Mouse (Mus musculus): ENCODE measurements around the gene Nedd9. TPM values are rescaled to one million over a fixed set of nuclear protein-coding genes. Genes with fewer than 3 reads are reported as not detected.

Nedd9 gene
- total and polyA plus RNA-seq, 3 experiments, result 0.15 to 0.25 TPM; not detected in 1

GRCm38 (mm10) chr13:41355552-41355951 lies 131.6 kb downstream of the Nedd9 start:
- no peak overlapping the region for H3K27ac ChIP-seq (ENCODE audit: control insufficient read depth, low read depth, low read length)
- no peak overlapping the region for H3K4me3 ChIP-seq (ENCODE audit: control insufficient read depth in 1 of 2, insufficient read depth in 1 of 2, low read depth in 2 of 2, low read length in 2 of 2)
- no peaks in the 10 kb centered on the region for H3K4me1 ChIP-seq (ENCODE audit: control insufficient read depth in 1 of 2, insufficient read depth in 2 of 2, low read length in 2 of 2)
- H3K9ac ChIP-seq (ENCODE audit: control insufficient read depth, low read depth, low read length, poor library complexity, severe bottlenecking), result no peak overlapping the region
- no peak for TF ChIP-seq CTCF (IDR thresholded peaks at IDR 0.05 in 2 of 3, conservative IDR thresholded peaks at IDR 0.05 in 1 of 3; ENCODE audit: control insufficient read depth in 1 of 3, insufficient read depth in 1 of 3, low read depth in 2 of 3, low read length in 3 of 3, poor library complexity in 1 of 3, severe bottlenecking in 1 of 3)
- TF ChIP-seq TAL1 (IDR thresholded peaks at IDR 0.05; ENCODE audit: low read length), result no peak
- TF ChIP-seq USF1 (IDR thresholded peaks at IDR 0.05; ENCODE audit: low read depth, low read length), result peak; percentile 67
- H3K27me3 ChIP-seq (ENCODE audit: control insufficient read depth in 1 of 2, insufficient read depth in 2 of 2, low read length in 2 of 2), result no peaks in the 10 kb centered on the region
- no peak for DNase-seq (ENCODE audit: low read depth, low spot score)
- no peaks in the 10 kb centered on the region for H3K79me2 ChIP-seq (ENCODE audit: control insufficient read depth, insufficient read depth, low read length, poor library complexity)
- no peaks in the 10 kb centered on the region for H3K9me3 ChIP-seq (replicated peaks; ENCODE audit: insufficient read depth, low read length)
- peaks cover 0 to 4% of the 10 kb centered on the region in 2 experiments; a peak in 1 of 4 replicates for H3K36me3 ChIP-seq (ENCODE audit: control insufficient read depth in 1 of 2, insufficient read depth in 2 of 2, low read length in 2 of 2)

GRCm38 (mm10) chr13:41354591-41354990 lies 132.6 kb downstream of the Nedd9 start:
- no peak overlapping the region for H3K4me3 ChIP-seq (ENCODE audit: control insufficient read depth in 1 of 2, insufficient read depth in 1 of 2, low read depth in 2 of 2, low read length in 2 of 2)
- no peaks in the 10 kb centered on the region for H3K4me1 ChIP-seq (ENCODE audit: control insufficient read depth in 1 of 2, insufficient read depth in 2 of 2, low read length in 2 of 2)
- no peaks in the 10 kb centered on the region for H3K27me3 ChIP-seq (ENCODE audit: control insufficient read depth in 1 of 2, insufficient read depth in 2 of 2, low read length in 2 of 2)
- DNase-seq (ENCODE audit: low read depth, low spot score), result no peak
- no peak overlapping the region for H3K27ac ChIP-seq (ENCODE audit: control insufficient read depth, low read depth, low read length)
- no peaks in the 10 kb centered on the region for H3K79me2 ChIP-seq (ENCODE audit: control insufficient read depth, insufficient read depth, low read length, poor library complexity)
- H3K36me3 ChIP-seq (ENCODE audit: control insufficient read depth in 1 of 2, insufficient read depth in 2 of 2, low read length in 2 of 2), result 0 out of 4 replicates have a peak, but pooled peaks cover 0 to 2% of the 10 kb centered on the region in 2 experiments
- no peak overlapping the region for H3K9ac ChIP-seq (ENCODE audit: control insufficient read depth, low read depth, low read length, poor library complexity, severe bottlenecking)
- TF ChIP-seq SMC3 (IDR thresholded peaks at IDR 0.05; ENCODE audit: low read depth, low read length) (no peak), KAT2A (conservative IDR thresholded peaks at IDR 0.05; ENCODE audit: low read depth, low read length) (no peak), ZMIZ1 (IDR thresholded peaks at IDR 0.05; ENCODE audit: low read depth, low read length) (no peak), TBP (IDR thresholded peaks at IDR 0.05; ENCODE audit: low read depth, low read length) (no peak)
- H3K9me3 ChIP-seq (replicated peaks; ENCODE audit: insufficient read depth, low read length), result no peaks in the 10 kb centered on the region

- 0 out of 4 replicates have a peak, but pooled peaks cover 0 to 2% of the 10 kb centered on the region in 2 experiments for H3K36me3 ChIP-seq (ENCODE audit: control insufficient read depth in 1 of 2, insufficient read depth in 2 of 2, low read length in 2 of 2)
- no peaks in the 10 kb centered on the region for H3K27me3 ChIP-seq (ENCODE audit: control insufficient read depth in 1 of 2, insufficient read depth in 2 of 2, low read length in 2 of 2)
- no peak for TF ChIP-seq MYB (IDR thresholded peaks at IDR 0.05; ENCODE audit: low read depth, low read length)
- TF ChIP-seq CHD2 (IDR thresholded peaks at IDR 0.05; ENCODE audit: low read length), result no peak
- no peak for TF ChIP-seq POLR2AphosphoS5 (IDR thresholded peaks at IDR 0.05; ENCODE audit: borderline replicate concordance, low read depth, low read length)
- TF ChIP-seq CHD1 (IDR thresholded peaks at IDR 0.05; ENCODE audit: low read depth, low read length), result no peak
- TF ChIP-seq RAD21 (IDR thresholded peaks at IDR 0.05; ENCODE audit: low read depth, low read length), result no peak
- no peak for TF ChIP-seq TAL1 (IDR thresholded peaks at IDR 0.05; ENCODE audit: low read length)
- TF ChIP-seq ZC3H11A (IDR thresholded peaks at IDR 0.05; ENCODE audit: low read depth, low read length), result no peak
- no peak for TF ChIP-seq USF2 (IDR thresholded peaks at IDR 0.05; ENCODE audit: borderline replicate concordance in 1 of 2, insufficient read depth in 1 of 2, low read depth in 1 of 2, low read length in 2 of 2)
- no peak for TF ChIP-seq GATA1 (IDR thresholded peaks at IDR 0.05; ENCODE audit: low read depth, low read length)
- no peak for TF ChIP-seq NRF1 (IDR thresholded peaks at IDR 0.05; ENCODE audit: insufficient read depth, low read depth, low read length, poor library complexity, severe bottlenecking)
- TF ChIP-seq ZKSCAN1 (IDR thresholded peaks at IDR 0.05; ENCODE audit: low read depth, low read length), result no peak
- TF ChIP-seq UBTF (IDR thresholded peaks at IDR 0.05; ENCODE audit: borderline replicate concordance, insufficient read depth, low read depth, low read length), result no peak
These were observed 133.5 kb downstream of the Nedd9 start for GRCm38 (mm10) chr13:41353676-41354075.

More at GRCm38 (mm10) chr13:41353676-41354075, 133.5 kb downstream of the Nedd9 start:
- Histone ChIP-seq H3K9ac (ENCODE audit: control insufficient read depth, low read depth, low read length, poor library complexity, severe bottlenecking) (no peak overlapping the region), H3K9me3 (replicated peaks; ENCODE audit: insufficient read depth, low read length) (no peaks in the 10 kb centered on the region), H3K4me1 (ENCODE audit: control insufficient read depth in 1 of 2, insufficient read depth in 2 of 2, low read length in 2 of 2) (no peaks in the 10 kb centered on the region), H3K27ac (ENCODE audit: control insufficient read depth, low read depth, low read length) (no peak overlapping the region), H3K79me2 (ENCODE audit: control insufficient read depth, insufficient read depth, low read length, poor library complexity) (no peaks in the 10 kb centered on the region), H3K4me3 (ENCODE audit: control insufficient read depth in 1 of 2, insufficient read depth in 1 of 2, low read depth in 2 of 2, low read length in 2 of 2) (no peak overlapping the region)
- no peak for DNase-seq (ENCODE audit: low read depth, low spot score)
